Comparison of ENCODE assay signal across 29 mouse cellular contexts in genomic region chr7:90330200-90330599, GRCm38 (mm10). TPM values are rescaled to one million over a fixed set of nuclear protein-coding genes. Genes with fewer than 3 reads are reported as not detected.
"Had no signal": no experiment of that assay in that cellular context is flagged by ENCODE, and none has a peak within 500 bp of the region (broad histone marks: within the 10 kb centered on the region; RNA-seq: fewer than 3 reads in every experiment).

No protein-coding gene starts in this region.

- ATAC-seq: forebrain, embryonic 13.5 days; forebrain, embryonic 14.5 days; forebrain, embryonic 15.5 days; forebrain, embryonic 16.5 days; forebrain, postnatal 0 days had no signal

- H3K27me3 ChIP-seq: embryonic facial prominence, embryonic 12.5 days; embryonic facial prominence, embryonic 13.5 days; embryonic facial prominence, embryonic 15.5 days; forebrain, embryonic 12.5 days; forebrain, embryonic 13.5 days; forebrain, embryonic 15.5 days had no signal

- H3K4me3 ChIP-seq: embryonic facial prominence, embryonic 10.5 days; embryonic facial prominence, embryonic 12.5 days; embryonic facial prominence, embryonic 13.5 days; embryonic facial prominence, embryonic 15.5 days; erythroblast, embryonic 14.5 days; forebrain, embryonic 10.5 days; forebrain, embryonic 12.5 days; forebrain, embryonic 13.5 days; forebrain, embryonic 15.5 days; gastrocnemius, adult 2 months; heart, adult 2 months had no signal

- H3K9ac ChIP-seq: embryonic facial prominence, embryonic 12.5 days; embryonic facial prominence, embryonic 13.5 days; embryonic facial prominence, embryonic 15.5 days; forebrain, embryonic 12.5 days; forebrain, embryonic 13.5 days; forebrain, embryonic 15.5 days; forebrain, postnatal 0 days had no signal

- DNase-seq: cerebellum, adult 9-10 months; cerebellum, adult 9-11 months; cerebellum, postnatal 10 days; cerebellum, postnatal 14 days; cerebellum, postnatal 25 days; cerebellum, postnatal 36 days; embryo, embryonic 11 days; forebrain, postnatal 0 days; gastrocnemius, adult 2 months; gastrocnemius, postnatal 10 days; gastrocnemius, postnatal 14 days; gastrocnemius, postnatal 25 days; gastrocnemius, postnatal 36 days; heart, adult 11 months; heart, adult 18-20 months; heart, adult 2 months had no signal

- H3K4me1 ChIP-seq: embryonic facial prominence, embryonic 10.5 days; embryonic facial prominence, embryonic 12.5 days; embryonic facial prominence, embryonic 13.5 days; embryonic facial prominence, embryonic 15.5 days; forebrain, embryonic 10.5 days; forebrain, embryonic 12.5 days; forebrain, embryonic 13.5 days; forebrain, embryonic 15.5 days had no signal

- H3K9me3 ChIP-seq: embryonic facial prominence, embryonic 10.5 days; embryonic facial prominence, embryonic 12.5 days; embryonic facial prominence, embryonic 13.5 days; embryonic facial prominence, embryonic 15.5 days; forebrain, embryonic 10.5 days; forebrain, embryonic 12.5 days; forebrain, embryonic 13.5 days; forebrain, embryonic 15.5 days had no signal

- H3K4me2 ChIP-seq: embryonic facial prominence, embryonic 12.5 days; embryonic facial prominence, embryonic 13.5 days; embryonic facial prominence, embryonic 15.5 days; forebrain, embryonic 12.5 days; forebrain, embryonic 13.5 days; forebrain, embryonic 15.5 days had no signal

- H3K36me3 ChIP-seq: embryonic facial prominence, embryonic 10.5 days; embryonic facial prominence, embryonic 12.5 days; embryonic facial prominence, embryonic 13.5 days; embryonic facial prominence, embryonic 15.5 days; forebrain, embryonic 10.5 days; forebrain, embryonic 12.5 days; forebrain, embryonic 15.5 days had no signal

- H3K27ac ChIP-seq: embryonic facial prominence, embryonic 10.5 days; embryonic facial prominence, embryonic 12.5 days; embryonic facial prominence, embryonic 13.5 days; embryonic facial prominence, embryonic 15.5 days; forebrain, embryonic 10.5 days; forebrain, embryonic 12.5 days; forebrain, embryonic 13.5 days; forebrain, embryonic 15.5 days; gastrocnemius, adult 2 months; heart, adult 2 months had no signal

RNA-seq across cellular contexts. Expression of gene Sytl2, which starts 28.1 kb away (rescaled TPM):
- total RNA-seq: common myeloid progenitor, adult 5-6 weeks; granulocyte monocyte progenitor cell, adult 5-6 weeks had no signal
